Mouse (Mus musculus): ENCODE data around the gene Rgs11.
"Not testable (repeated sequence)": the region's sequence is repeated elsewhere in the genome, so short reads cannot be mapped to it uniquely, and the experiment has no call there.

Rgs11 gene

DNA sequence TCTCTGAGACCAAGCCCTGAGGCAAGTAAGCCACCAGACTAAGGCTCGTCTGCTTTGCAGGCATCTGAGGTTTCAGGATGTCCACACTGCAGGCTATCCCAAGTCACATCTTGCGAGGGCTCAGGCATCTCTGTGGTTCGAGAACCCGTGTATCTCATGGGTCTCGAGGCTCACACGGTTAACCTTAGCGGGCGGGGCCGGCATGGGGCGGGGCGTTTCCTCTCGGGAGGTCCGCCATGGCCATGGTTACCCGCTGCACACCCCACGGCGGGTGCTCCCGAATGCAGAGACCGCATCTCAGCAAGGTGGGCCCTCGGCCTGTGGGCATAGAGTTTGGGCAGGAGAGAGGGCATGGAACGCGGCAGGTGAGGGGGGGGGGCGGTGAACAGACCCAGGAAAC lies at the start of gene Rgs11:
Gene Rgs11, plus strand, starts transcription at position 215 of the 400 bp plus-strand sequence.
- peak; percentile 33 for DNase-seq

DNA sequence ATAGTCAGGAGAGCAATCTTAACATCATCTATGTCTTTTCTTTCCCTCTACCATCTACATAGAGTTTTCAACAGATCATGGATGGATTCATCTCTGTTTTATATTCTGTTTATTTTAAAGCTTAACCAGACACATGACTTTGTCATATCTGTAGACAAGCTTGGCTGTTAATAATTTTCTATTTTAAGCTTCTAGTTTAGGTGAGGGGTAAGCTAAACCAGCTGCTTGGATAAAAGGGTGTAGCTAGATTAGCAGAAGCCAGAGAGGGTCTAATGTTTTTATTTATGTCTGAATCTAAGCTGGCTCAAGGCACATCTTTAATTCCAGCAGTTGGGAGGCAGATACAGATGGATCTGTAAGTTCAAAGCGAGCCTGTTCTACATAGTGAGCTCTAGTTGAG lies 40.0 kb upstream of the Rgs11 start:
- no peak for DNase-seq

DNA sequence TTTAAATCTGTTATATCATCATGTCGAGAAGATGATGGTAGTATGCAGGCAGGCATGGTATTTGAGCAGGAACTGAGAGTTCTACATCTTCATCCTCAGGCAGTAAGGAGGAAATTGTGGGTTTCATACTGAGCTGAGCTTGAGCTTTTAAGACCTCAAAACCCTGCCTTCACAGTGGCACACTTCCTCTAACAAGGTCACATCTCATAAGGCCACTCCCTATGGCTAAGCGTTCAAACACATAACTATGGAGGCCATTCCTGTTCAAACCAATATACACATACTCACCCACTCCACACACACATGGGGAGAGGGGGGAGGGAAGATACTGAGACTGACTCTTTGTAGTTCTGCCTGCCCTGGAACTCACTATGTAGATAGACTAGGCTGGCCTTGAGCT lies 34.7 kb upstream of the Rgs11 start:
- no peak for DNase-seq

DNA sequence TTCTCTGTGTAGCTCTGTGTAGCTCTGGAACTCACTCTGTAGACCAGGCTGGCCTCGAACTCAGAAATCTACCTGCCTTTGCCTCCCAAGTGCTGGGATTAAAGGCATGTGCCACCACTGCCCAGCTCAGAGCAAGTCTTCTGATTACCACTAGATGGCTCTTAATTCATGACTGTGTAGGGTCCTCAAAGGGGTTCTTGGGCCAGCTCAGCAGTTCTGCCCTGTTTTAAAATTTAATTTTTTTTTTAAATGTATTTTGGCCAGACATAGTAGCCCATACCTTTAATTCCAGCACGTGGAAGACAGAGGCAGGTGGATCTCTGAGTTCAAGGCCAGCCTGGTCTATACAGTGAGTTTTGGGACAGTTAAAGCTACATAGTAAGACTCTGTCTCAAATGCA lies 27.5 kb upstream of the Rgs11 start:
- DNase-seq: not testable (repeated sequence)

DNA sequence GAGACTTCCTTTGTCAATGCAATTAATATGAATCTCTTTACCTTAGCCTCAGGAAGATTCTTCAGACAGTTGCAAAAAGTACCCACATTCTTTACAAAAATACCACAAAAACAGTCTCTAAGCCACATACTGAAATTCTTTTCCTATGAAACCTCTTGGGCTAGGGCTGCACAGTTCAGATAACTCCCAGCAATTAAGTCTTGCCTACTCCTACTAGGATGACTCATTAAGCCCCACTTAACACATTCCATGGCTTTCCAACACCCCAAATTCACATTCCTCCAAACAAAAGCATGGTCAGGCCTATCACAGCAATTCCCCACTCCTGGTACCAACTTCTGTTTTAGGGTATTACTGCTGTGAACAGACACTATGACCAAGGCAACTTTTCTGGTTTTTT lies 24.1 kb upstream of the Rgs11 start:
- DNase-seq: no peak

DNA sequence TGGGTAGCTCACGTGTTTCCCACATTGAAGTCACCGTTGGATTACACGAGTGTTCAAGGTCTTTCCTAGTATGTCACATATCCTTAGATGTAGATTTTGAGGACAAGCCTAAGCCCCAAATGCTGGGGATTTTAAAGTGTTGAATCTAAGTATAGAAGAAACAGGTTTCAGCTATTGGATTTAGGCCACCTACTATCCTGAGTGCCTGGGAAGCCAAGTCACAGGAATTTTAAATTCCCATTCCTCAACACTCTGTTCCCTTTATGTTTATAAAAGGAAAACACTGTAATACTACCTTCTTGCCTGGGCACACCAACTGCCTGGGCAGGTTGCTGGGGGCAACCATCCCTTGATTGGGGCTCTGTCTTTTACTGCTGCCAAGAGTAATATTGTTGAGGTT lies 21.6 kb upstream of the Rgs11 start:
- no peak for DNase-seq

DNA sequence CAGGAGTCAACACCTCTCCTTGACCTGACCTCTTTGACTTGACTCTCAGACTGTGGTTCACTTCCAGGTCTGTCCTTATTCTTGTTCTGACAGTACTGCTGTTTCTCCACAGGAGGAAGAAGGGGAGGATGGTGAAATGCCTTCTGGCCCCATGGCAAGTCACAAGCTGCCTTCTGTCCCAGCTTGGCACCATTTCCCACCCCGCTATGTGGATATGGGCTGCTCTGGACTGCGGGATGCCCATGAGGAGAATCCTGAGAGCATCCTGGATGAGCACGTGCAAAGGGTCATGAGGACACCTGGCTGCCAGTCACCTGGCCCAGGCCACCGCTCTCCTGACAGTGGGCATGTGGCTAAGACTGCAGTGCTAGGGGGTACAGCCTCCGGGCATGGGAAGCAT lies 15.2 kb upstream of the Rgs11 start:
- DNase-seq: no peak

DNA sequence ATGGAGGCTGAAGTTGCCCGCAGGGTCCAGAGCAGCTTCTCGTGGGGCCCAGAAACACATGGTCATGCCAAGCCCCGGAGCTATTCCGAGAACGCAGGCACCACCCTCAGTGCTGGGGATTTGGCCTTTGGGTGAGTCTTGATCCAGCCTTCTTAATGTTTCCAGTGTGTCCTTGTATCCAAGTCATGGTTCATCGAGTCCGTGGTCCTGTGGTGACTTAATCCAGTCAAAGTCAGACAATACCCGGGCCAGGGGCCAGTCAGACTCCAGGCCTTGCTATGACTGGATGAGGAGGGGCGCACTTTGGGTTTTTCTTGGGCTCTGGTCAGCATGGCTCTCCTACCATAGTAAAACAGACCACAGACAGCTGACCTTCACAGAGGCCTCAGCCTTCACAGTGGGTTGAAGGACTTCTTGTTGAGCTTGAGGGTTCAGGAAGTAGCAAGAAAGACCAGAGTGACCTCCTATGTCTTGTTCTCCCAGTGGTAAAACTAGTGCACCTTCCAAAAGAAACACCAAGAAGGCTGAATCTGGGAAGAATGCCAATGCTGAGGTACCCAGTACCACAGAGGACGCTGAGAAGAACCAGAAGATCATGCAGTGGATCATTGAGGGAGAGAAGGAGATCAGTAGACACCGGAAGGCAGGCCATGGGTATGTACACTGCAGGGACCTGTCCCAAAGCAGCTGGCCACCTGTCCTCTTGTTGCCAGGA lies 14.5 kb upstream of the Rgs11 start:
- DNase-seq: no peak

DNA sequence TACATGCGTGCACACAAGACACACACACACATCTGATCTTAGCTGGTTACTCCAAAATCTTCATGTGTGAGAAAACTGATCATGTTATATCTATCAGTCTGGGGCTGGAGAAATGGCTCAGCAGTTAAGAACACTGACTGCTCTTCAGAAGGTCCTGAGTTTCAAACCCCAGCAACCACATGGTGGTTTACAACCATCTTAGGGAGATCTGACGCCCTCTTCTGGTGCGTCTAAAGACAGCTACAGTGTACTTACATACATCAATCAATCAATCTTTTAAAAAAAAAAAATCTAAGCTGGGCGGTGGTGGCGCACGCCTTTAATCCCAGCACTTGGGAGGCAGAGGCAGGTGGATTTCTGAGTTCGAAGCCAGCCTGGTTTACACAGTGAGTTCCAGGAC lies 11.3 kb upstream of the Rgs11 start:
- DNase-seq: not testable (repeated sequence)

DNA sequence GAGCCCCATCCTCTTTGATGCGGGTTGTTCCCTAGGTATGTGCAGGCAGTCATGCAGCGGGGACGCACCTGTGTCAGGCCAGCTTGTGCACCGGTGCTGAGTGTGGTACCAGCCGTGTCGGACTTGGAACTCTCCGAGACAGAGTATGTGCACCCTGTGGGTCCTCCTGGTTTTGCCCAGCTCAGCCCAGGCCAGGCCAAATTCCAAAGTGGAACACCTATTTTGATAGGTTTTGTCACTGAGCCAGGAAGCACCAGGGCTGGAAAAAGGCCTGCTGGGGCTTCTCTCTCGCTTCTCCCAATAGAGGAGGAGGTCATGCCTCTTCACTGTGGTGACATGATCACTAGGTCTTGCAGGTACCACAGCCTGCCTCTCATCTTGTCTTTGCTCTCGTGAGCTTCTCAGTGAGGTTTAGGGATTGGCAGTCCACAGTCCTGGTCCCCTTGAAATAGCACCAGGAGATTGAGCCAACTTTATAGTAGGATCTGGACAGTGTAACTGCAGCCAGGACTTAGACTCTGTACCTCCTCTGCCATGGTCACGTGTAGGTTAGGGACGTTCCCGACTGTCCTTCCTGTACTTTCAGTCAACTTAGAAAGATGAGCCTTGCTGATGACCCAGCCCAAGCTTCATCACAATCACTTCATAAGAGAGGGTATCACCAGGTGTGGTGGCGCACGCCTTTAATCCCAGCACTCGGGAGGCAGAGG lies 10.1 kb upstream of the Rgs11 start:
- DNase-seq: no peak

DNA sequence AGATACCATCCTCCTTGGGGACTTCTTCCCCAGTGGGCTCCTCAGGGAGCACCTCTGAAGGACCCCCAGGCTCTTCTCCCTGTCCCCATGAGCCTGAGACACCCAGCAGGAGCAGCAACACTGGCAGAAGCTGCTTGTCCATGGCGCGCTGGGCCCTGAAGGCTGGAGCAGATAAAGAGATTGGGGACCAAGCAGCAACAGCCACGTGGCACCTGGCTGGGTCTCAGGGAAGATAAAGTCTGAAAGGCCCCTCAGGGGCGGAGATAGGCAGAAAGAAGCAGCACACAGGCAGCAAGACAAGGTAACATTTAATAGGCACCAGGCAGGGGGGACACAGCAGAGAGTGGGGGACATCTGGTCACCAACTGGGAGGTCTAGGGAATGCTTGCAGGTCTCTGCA lies 3.9 kb upstream of the Rgs11 start, which contains the start of gene Pdia2:
Gene Pdia2, minus strand, starts transcription at position 196 of the 400 bp plus-strand sequence.
- no peak for DNase-seq

DNA sequence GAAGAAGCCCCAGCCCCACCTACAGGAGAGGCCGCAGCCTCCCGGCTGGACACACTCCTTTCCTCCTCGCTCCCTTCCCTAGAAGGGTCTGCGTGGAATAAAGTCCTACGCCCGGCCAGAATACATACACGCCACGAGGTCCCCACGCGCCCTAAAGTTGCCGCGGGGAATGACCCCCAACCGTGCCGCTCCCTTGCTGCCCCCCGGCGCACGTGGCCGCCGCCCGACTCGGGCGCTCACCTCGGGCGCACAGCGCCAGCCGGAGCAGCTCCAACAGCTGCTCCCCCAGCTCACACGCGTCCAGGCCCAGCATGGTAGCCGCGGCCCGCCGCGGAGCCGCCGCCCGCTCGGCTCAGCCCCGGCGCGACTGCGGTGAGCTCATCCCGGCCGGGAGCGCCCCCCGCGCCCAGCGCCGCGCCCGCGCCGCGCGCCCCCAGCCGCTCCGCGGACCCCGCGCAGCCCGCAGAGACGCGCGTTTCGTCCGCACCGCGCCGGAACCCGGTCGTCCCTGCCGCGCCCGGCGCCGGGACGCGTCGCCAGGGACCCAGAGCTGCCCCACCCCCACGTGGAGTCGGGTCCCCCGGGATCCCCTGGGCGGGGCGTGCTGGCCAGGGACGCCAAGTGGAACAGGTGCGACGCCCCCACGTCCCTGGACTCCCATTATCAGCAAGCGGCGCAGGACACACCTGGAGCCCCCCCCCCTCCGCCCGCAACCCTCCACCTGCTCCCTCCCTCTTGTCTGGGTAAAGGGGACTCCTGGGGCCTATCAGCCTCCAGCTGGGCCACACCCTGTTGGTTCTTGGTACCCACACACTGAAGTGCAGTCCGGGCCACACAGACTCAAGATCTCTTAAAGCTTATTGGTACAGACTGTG lies 1.7 kb upstream of the Rgs11 start:
- peak; percentile 62 for DNase-seq

DNA sequence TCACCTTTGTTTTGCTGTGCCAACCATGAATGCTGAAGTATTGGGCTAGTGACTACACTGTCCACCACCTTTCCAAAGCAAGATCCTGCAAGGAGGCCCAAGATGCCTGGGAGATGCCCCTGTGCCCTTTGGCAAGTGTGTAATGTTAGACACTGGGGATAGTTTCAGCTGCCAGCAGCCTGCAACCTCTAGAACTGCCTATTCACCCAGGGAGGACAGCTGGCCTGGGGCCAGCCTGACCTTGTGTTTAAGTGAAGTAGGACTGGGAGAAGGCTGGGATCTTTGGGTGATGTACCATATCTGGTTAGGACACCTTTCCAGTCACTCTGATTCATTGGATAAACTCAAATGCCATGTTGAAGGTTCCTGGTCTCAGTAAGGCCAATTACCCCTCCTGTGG lies 753 bp upstream of the Rgs11 start:
- no peak for DNase-seq

DNA sequence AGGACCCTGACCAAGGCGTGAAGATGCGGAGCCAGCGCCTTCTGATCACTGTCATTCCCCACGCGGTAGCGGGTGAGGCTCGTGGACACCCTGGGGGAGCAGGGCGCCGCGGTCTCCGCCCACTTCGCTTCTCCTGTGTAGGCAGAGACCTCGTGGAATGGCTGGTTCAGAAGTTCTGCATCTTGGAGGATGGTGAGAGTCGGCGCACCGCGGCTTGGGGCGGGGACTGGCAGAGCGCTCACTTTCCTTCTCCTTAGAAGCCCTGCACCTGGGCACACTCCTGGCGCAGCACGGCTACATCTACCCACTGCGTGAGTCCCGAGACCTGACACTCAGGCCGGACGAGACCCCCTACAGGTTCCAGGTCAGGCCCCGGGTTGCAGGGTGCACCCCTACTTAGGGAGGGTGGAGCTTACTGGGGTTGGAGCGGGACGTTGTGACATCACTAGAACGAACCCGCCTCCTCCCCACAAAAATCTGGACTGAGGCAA lies 615 bp downstream of the Rgs11 start:
- peak; percentile 83 for DNase-seq

DNA sequence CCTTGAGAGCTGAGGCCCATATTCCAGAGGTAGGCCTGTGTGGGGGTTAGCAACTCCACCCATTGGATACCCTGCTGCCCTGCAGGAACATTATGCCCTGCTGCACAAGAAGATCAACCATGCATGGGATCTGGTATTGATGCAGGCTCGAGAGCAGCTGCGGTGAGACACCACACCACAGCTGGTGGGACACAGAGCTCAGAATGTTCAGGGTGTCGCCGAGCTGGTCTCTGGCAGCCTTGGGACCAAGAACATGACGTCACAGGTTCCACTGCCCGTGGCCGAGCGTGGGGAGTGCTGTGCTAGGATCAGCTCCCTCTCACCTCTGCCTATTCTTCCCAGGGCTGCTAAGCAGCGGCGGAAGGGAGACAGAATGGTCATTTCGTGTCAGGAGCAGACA lies 2.0 kb downstream of the Rgs11 start:
- no peak for DNase-seq

DNA sequence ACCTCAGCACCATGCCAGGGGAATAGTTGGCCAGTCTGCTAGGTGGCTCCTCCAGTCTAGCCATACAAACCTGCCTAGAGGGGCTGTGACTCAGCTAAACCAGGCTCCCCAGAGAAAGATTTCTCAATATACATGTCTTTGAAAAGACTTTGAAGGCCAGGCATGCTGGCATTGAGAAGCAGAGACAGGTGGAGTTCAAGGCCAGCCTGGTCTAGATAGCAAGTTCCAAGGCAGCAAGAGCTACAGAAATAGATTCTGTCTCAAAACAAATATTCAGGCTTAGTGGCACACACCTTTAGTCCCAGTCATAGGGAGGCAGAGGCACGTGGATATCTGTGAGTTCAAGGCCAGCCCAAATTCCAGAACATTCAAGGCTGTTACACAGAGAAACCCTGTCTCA lies 3.6 kb downstream of the Rgs11 start:
- DNase-seq: no peak

DNA sequence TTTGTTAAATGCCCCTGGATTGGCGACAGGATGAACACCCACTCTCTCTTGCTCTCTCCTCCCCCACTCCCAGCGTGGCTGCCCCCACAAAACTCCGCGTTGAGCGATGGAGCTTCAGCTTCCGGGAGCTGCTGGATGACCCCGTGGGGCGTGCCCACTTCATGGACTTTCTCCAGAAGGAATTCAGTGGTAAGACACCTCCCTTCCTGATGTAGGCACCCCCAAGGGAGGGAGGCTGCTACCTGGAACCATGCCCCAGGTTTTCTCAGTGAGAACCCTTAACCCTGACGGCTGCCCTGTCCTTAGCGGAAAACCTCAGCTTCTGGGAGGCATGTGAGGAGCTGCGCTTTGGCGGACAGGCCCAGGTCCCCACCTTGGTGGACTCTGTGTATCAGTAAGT lies 4.9 kb downstream of the Rgs11 start, which contains the start of gene Arhgdig:
Gene Arhgdig, minus strand, starts transcription at position 101 of the 400 bp plus-strand sequence.
- DNase-seq: no peak

DNA sequence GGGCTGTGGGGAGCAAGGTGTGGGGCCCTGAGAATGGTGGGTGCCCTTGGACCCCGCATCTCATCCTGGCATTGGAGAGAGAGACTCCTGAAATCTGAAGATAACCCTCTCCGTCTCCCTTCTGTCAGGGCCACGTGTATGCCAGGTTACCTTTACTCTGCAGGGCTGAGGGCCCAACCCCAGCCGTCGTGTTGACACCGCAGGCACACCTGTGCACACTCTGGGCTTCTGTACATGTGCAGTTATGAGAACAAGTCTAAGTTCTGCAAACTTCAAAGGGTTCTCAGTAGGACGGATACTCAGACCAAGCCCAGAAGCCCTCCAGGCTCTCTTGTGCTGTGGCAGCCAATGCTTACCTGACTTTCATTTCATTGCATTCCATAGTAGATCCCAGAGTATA lies 9.5 kb downstream of the Rgs11 start:
- no peak for DNase-seq

DNA sequence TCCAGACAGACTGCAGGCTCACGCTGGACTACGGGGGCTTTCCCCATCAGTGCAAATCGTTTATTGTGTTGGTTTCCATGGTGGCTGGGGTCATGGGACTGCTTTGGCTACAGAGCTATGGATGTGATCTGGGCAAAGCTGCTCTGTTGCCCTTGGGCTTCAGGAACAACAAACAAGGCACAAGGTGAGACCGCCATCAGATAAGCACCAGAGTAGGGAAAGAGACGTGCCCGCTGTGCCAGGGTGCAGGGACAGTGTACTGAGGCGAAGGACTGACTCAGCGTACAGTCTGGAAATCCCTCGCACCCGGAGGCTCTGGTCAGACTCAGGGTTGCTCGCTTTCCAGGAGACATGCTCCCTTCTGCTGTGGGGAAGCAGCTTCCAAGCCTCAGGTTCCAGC lies 9.9 kb downstream of the Rgs11 start:
- DNase-seq: no peak

DNA sequence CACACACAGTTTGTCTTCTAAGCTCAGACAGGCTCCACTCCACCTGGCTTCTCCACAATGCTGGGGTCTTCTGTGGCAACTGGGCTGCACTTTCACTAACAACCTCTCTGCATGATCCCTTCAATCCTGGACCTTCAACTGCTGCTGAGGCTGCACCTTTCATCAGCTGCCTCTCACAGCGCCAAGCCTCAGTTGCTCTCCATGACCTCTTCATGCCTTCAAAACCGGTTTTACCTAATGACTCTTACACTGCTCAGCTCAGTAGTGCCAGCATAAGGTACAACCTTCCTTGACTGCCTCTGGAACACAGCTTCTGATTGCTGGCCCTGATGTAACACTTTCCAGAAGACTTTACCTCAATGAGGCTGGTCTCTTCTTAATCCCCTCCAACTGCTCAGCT lies 18.8 kb downstream of the Rgs11 start:
- no peak for DNase-seq

DNA sequence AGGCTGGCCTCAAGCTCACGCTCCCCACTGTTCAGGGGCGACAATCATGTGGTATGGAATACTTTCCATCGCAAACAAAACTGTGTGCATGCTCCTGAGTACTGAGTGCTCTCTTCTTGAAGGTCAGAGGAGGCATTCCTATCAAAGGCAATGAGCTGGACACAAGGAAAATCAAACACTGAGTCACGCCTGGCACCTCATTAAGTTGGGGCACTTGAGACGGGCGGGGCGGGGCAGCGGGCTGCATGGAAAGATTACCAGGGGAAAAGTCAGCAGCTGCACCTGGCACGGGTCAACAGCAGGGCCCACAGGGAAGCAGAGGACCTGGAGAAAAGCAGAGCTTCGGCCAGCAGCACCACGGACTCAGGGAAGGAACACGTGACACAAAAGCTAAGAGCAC lies 22.4 kb downstream of the Rgs11 start:
- DNase-seq: no peak

DNA sequence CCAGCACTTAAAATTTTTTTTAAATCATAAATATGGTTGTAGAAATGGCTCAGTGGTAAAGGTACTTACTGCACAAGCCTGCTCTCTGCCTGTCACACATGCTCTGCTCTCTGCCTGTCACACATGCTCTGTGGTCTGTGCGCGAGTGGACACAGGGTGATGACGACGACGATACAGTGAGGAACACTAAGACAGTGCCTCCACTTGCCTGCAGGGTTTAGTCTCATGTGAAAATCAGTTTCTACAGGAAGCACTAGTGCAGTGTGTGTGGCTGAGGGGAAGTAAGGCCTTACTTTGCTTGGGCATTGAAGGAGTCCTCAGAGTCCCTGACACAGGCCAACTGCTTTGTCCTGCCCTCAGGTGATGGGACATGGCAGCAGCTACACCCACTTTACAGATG lies 27.0 kb downstream of the Rgs11 start:
- DNase-seq: no peak

DNA sequence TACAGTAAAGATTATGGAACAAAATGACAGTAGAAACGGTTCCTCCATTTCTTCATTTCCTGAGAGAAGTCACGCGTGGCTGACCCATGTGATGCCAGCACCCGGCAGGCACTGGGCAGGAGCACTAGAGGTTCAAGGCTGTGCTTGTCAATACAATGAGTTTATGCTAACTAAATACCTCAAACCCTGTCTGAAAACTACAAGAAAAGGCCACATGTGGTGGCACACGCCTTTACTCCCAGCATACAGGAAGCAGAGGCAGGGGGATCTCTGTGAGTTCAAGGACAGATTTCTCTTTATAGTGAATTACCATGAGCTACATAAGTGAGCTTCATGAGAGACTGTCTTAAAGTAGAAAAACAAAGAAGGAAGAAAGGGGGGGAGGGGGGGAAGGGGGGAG lies 28.4 kb downstream of the Rgs11 start:
- DNase-seq: no peak
